Mouse (Mus musculus) MEL-GATA-1-ER (cell line): Measurements from ENCODE around the gene Pacrg.

Experiments used
- DNase-seq: peaks from one replicate; pipeline ENCODE4 v3.0.0-alpha.2; 2012; ENCODE audit warnings: low read depth; ENCODE audit errors: extremely low read depth

The Pacrg gene

DNA sequence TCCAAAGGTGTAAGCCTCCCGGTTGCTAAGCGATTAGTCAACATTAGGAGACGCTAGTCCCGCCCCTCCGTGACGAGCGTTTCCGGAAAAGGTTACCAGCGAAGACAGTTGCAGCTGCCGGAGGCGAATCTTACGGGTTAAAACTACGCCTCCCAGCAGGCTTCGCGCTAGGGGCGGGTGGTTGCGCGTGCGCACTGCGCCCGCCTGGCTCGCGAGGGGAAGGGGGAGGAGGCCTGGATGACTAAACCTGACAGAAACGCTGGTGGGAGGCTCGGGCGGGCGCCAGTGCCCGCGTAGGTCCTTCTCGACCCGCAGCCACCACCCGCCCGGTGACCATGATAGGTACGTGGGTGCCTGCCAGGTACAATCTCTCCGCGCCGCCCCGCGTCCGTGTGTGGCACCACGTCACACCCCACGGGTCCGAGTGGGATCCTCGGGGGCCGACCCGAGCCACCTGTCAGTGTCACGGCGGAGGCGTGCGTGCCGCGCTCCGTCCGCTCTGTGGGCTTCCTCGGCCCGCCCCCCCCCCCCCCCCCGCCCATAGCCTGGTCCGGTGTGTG, at the start of gene Pacrg, which contains the start of gene Prkn:
TSS of gene Pacrg (minus strand) at position 164 of the 560 bp plus-strand sequence.
TSS of gene Prkn (plus strand) at position 237 of the 560 bp plus-strand sequence.
- DNase-seq = peak; percentile 93

- DNase-seq = no peak
Measured at GRCm38 (mm10) chr17:10887924-10888323, 47.8 kb upstream of the Pacrg start.

- DNase-seq = no peak
Measured at GRCm38 (mm10) chr17:10882260-10882659, 42.1 kb upstream of the Pacrg start.

- no peak for DNase-seq
Measured at GRCm38 (mm10) chr17:10878986-10879385, 38.9 kb upstream of the Pacrg start.

DNA sequence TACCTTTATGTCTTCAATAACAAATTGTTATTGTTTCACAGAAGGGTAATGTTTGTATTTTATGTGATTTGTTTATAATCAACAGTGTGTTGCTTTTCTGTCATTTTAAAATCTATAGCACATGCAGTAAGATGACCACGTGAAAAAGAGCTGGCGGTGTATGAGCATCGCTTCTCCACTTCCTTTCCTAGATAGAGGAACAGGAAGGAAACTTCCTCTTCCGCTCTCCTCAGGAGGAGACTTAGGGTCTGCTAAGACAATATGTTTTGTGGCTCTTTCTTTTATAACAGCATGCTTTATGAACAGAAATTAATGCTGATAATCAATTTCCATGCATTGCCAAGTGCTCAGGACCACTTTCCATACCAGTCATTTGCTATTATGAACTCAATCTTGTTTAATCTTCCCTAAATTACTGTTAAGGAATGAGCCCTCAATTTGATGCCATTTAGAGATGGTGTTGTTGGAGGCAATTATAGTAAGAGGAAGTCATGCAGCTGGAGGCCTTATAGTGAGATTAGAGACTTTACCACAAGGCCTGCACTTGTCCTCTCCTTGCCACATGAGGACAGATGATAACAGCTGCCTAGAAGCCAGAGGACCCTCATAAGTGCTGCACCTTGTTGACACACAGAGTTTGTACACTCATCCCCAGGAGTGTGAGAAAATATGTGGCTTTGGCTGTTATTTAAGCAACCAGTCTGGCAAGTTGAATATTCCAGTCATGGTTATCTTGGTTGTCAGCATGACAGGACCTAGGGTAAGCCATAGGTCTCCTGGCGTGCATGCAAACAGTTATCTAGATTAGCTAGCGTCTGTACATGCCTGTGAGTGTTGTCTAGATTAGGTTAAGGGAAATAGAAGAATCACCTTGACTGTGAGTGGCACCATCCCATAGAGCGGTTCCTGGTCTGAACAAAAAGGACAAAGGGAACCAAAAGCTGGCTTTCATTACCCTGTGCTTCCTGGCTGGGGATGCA, 34.4 kb upstream of the Pacrg start:
- DNase-seq = peak; percentile 98

- no peak for DNase-seq
Measured at GRCm38 (mm10) chr17:10854207-10854606, 14.1 kb upstream of the Pacrg start.

DNA sequence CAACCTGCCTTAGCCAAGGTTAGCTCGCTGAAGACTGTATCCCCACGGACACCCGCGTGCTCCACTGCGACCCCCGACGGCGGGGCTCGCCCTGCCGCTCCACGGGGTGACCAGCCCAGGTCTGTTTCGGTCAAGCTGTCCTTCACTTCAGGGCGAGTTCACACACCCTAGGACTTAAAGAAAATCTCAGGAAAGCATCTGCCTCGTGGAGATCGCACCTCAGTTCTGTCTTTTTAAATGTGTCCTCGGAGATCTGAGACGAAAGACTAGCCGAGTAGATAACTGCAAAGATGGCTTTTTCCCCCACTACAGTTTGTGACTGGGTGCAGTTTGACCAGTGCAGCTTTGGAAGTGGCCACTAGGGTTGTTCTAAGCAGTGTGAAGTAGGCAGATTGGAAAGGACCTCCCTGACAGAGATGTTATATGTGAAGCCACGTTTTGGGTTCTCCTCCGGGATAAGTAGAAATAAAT, 655 bp upstream of the Pacrg start:
- DNase-seq = peak; percentile 64

- DNase-seq = no peak
Measured at GRCm38 (mm10) chr17:10818971-10819370, 21.1 kb downstream of the Pacrg start.

DNA sequence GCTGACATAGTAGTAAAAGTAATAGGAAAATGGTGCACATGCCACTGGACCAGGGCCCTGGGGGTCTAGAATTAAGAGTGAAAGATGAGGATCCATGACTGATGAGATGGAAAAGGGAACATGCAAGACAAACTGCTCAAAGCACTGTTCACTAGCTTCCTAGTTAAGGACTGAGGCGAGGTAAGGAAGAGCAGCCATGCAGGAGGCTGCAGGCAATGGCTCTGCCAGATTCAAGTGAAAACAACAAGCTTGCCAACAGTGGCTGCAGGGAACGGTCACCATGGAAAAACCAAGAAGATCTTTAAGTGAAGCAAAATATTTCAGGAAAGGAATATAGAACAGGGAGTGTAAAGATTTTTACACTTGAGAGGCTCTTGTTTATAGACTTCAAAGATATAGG, 31.5 kb downstream of the Pacrg start:
- DNase-seq = no peak

DNA sequence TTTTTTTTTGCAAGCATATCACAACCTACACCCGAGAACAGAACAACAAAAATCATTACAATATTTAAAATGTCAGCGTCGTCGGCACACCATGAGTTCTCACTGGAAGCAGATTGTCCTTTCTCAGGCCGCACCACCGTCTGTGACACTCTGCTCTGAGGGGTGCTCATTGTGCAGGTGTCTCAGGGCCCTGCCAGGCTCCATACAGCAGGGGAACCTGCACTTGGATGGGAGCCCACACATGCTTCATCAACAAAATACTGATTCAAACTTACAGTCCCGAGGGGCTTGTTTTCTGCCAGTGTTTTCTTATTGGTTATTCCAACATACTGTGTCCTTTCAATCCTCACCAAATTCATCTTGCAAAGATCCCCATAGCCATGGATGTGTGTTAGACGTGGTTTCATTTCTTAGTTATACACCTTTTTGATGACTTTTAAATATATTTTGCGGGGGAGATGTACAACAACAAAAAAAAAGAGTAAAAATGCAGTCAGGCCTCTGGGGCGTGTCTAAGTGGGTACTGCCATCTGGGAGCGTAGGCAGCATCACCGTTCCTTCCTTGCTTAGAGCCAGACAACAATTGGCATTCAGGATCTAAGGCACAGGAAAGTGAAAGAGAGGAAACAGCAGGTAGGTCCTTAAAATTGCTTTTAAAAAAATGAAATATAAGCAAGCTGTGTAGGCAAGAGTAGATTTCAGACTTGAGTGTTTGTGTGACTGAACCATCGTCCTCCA, 32.7 kb downstream of the Pacrg start:
- DNase-seq = no peak

GRCm38 (mm10) chr17:10806692-10807091, 33.4 kb downstream of the Pacrg start:
- DNase-seq = no peak

DNA sequence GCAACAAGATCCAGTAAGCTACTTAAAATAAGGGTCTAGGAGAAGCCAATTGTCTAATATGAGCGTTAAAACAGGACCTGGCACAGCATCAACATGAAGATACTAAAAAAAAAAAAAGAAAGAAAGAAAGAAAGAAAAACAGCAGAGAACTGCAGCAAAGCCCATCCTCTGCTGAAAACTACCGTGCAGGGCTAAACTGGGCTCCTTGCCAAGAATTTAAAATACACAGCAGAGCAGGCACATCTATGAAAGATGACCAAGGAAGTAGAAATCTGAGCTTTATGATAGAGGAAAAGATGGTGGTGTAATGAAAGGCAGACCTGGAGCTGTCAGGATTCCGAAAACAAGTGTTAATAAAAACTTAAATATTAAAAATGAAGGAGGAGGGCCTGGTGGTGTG, 48.5 kb downstream of the Pacrg start:
- no peak for DNase-seq

DNA sequence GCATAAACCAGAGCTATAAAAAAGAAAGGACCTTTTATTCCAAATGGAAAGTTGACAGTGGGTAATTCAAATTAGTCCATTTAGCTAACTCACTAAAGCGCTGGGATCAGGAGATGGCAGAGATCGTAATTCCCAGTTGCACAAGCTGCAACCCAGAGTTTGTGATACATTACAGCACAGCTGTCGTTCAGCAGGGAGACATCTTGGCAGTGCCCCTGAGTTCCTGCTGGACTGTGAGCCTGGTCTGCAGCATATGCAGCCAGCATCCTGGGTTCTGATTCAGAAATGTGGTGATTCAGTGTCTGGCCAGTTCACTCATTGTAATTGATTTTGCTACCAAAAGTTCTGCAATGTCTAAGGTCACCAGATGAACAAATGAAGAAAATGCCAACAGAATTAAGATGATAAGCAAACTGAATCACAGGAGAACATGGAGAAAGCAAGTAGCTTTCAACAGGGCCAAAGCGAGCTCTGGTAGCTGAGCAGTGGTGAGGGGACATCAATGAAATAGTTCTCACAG, 55.6 kb downstream of the Pacrg start:
- DNase-seq = no peak

DNA sequence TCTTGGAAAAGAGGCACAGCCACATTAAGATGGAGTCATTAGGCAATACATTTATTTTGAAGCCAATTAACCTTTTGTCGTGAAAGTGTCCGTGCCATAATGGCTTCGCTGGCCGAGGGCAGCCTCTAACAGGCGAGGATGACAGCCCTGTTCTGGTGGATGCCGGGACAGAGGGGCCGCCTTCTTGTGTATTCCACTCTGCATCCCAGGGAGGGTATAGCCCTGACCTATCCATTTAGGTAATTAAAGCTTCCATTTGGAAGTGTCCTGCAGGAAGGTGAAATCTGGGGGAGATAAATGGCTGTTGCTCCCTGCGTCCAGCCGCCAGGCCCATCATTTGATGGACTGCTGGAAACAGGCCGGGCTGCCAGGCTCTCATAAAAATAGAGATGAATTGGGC, 63.6 kb downstream of the Pacrg start:
- no peak for DNase-seq

DNA sequence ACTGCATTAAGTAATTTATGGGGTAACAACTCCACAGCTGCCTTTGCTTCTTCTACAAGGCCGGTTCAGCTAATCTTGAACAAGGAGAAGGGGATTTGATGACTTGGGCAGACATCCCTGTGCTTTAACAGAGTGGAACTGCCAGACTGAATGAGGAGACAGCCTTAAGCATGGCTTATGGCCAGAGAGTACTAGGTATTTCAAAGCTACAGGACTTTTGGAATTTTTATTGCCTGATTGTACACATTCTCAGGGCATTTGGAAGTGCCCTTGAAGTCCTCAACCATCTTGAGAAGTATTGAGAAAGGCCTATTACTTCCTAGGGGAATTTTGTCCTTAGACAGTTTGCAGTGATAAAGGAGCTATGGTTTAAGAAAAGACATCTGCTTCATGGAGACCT, 65.6 kb downstream of the Pacrg start:
- no peak for DNase-seq

DNA sequence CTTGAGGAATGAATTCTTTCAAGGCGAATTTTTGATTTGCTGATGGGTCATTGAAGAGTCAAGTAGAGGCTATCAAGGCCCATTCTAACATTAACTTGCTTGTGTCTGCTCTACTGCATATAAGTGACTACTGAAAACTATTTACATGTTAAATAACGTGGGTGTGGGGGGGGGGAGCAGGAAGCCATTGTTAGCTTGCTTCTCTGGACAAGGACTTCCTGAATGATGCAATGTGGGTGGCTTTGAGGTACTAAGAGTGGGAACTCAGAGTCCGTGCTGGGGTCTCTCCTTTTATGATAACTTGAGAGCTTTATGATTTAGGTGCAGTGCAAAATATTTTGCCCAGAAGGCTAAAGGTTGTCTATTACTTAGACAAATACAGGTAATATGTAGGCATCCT, 67.9 kb downstream of the Pacrg start:
- no peak for DNase-seq

DNA sequence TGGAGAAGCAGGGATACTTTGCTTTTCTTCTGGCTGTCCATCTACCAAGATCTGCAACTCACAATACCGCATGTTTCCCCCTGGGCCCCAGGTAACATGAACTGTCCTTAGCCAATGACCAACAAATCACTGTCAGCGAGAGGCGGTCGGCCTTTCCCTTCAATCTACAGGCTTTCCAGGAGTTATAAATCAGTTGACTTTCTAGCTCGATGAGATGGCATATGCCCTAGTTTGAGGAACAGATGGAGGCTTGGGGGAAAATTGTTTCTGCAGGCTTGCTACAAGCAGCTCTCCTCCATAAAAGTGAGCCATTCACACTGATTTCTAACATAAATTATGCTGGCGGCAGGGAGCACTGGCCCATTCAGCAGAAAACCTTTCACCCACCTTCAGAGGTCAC, 70.2 kb downstream of the Pacrg start:
- DNase-seq = no peak

- DNase-seq = no peak
Measured at GRCm38 (mm10) chr17:10766735-10767406, 73.2 kb downstream of the Pacrg start.

DNA sequence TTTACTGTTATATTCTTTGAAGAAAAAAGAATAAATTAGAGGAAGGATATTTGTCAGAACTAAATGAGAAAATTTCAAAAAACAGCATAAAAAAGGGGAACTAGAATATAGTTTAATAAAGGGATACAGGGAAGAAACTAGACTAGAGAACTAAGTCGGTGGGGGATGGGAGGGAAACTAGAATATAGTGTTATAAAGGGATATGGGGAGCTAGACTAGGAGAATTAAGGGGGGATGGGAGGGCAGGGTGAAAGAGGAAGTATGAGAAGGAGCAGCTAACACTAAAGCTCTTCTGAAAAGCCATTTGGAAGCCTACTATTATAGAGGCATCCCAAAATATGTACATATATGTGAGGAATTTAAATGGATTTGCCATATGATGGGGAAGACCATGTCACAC, 75.8 kb downstream of the Pacrg start:
- DNase-seq = no peak

DNA sequence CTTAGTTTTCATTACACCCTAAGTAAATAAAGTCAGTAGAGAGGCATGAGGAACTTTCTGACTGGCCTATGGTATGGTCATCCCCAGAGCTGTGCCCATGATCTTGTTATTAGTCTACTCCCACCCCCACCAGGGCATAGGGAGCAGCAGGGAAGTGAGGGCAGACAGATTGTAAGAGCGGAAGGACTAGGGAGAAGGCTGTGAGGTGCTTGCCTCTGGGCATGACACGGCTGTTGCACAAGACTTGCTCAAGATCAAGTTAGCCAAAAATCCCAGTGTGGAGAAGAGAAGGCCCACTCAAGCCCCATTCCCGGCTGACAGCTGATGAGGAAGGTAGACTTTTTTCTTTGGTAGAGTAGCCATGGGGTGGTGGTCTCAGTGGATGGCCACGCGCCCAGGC, 82.7 kb downstream of the Pacrg start:
- DNase-seq = no peak
